Mouse (Mus musculus) embryonic fibroblast, embryonic 13.5 days (primary cell): ENCODE results near the gene Trim56.
"Not testable (repeated sequence)": the region's sequence is repeated elsewhere in the genome, so short reads cannot be mapped to it uniquely, and the experiment has no call there.

Source experiments
- CTCF ChIP-seq: IDR thresholded peaks from 2 replicates; pipeline ENCODE4 v1.5.1; 2011; ENCODE audit warnings: mild to moderate bottlenecking, control low read depth, low read length, moderate library complexity, borderline replicate concordance; ENCODE audit not compliant: insufficient read depth
- POLR2A ChIP-seq: IDR thresholded peaks from 2 replicates; pipeline ENCODE4 v1.6.1; 2011; ENCODE audit warnings: low read depth, mild to moderate bottlenecking, control low read depth, low read length, moderate library complexity

DNA sequence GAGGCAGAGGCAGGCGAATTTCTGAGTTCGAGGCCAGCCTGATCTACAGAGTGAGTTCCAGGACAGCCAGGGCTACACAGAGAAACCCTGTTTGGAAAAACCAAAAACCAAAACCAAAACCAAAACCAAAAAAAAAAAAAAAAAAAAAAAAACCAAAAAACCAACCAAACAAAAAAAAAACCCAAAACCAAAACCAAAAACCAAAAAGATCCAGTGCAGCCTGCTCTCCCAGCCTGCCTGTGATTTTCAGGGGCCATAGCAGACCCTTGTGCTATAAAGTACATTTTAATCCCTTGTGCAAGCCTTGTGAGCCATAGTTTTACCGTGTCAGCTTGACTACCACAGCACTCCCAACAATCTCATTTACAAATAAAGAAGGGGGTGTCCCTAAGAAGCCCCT lies 2.0 kb upstream of the Trim56 start:
- not testable (repeated sequence) for TF ChIP-seq CTCF, POLR2A
